Mouse (Mus musculus): ENCODE data around the gene Rala. TPM values are rescaled to one million over a fixed set of nuclear protein-coding genes. Genes with fewer than 3 reads are reported as not detected.

Gene Rala
- polyA plus RNA-seq, 1 experiment, result 41.3 TPM

DNA sequence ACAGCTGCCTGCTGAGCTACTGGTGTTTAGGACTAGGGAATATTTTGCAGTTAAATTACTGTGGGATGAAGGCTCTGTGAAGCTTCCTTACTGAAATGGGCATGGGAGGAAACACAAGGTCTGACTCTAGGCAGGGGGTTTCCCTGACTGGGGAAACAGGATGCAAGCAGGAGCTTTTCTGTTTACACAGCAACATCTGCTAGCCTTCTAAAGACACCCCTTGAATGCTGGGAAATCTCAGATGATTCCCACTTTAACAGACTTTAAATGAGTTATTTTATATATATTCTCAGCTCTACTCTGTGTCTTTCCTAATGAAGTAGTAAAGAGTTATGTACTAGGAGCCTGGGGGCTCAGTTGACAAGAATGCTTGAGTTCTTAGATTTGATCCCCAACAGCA is 65.0 kb downstream of the Rala start:
- Histone ChIP-seq H3ac (ENCODE audit: control insufficient read depth, insufficient read length) (no peak overlapping the region), H3K27me3 (ENCODE audit: control insufficient read depth, insufficient read depth, insufficient read length) (no peaks in the 10 kb centered on the region), H3K4me3 (no peak overlapping the region), H3K79me2 (ENCODE audit: control insufficient read depth, insufficient read depth) (no peaks in the 10 kb centered on the region), H3K36me3 (ENCODE audit: control insufficient read depth, insufficient read depth) (peaks cover 11% of the 10 kb centered on the region), H3K4me2 (ENCODE audit: low read depth) (no peak overlapping the region)
- TF ChIP-seq CEBPB (IDR thresholded peaks at IDR 0.05; ENCODE audit: insufficient read depth, poor library complexity, severe bottlenecking), result no peak
- no peak for TF ChIP-seq TCF12 (IDR thresholded peaks at IDR 0.05; ENCODE audit: insufficient read depth, poor library complexity, severe bottlenecking)
- no peak for TF ChIP-seq SRF (IDR thresholded peaks at IDR 0.05; ENCODE audit: control insufficient read depth, insufficient read length, low read depth)
- TF ChIP-seq MYOD1 (IDR thresholded peaks at IDR 0.05; ENCODE audit: control insufficient read depth in 1 of 3, insufficient read length in 2 of 3, low read depth in 2 of 3), result no peak
- TF ChIP-seq MYOG (IDR thresholded peaks at IDR 0.05; ENCODE audit: control insufficient read depth in 1 of 3, insufficient read depth in 1 of 3, insufficient read length in 2 of 3, low read depth in 2 of 3), result no peak
- no peak for TF ChIP-seq TCF3 (IDR thresholded peaks at IDR 0.05; ENCODE audit: insufficient read length, low read depth)
- no peak for TF ChIP-seq REST (IDR thresholded peaks at IDR 0.05; ENCODE audit: insufficient read depth, insufficient read length)
- TF ChIP-seq USF1 (IDR thresholded peaks at IDR 0.05; ENCODE audit: low read depth), result no peak
- TF ChIP-seq MAX (IDR thresholded peaks at IDR 0.05; ENCODE audit: low read depth), result no peak
- no peak for TF ChIP-seq POLR2AphosphoS2 (IDR thresholded peaks at IDR 0.05; ENCODE audit: insufficient read length, low read depth)
- TF ChIP-seq E2F4 (IDR thresholded peaks at IDR 0.05; ENCODE audit: insufficient read depth), result no peak

DNA sequence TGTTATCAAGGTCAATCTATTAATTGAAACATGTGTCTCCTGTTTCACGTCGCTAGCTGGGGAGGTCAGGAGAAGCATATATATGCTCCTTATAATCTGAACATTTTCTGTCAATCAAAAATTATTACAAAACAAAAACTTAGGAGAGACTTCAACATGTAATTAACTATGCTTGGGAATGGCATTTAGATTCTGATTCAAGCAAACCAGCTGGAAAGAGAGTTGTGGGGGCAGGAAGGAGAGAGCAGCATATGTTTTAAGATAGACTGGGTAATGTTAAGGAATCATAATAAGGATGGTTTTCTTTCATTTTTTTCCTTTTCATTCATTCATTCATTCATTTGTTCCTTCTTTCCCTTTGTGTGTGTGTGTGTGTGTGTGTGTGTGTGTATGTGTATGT is 77.3 kb downstream of the Rala start:
- no peaks in the 10 kb centered on the region for H3K36me3 ChIP-seq (ENCODE audit: control insufficient read depth, insufficient read depth)
- H3ac ChIP-seq (ENCODE audit: control insufficient read depth, insufficient read length), result no peak overlapping the region
- no peak overlapping the region for H3K4me2 ChIP-seq (ENCODE audit: low read depth)
- TF ChIP-seq TCF3 (IDR thresholded peaks at IDR 0.05; ENCODE audit: insufficient read length, low read depth) (no peak), MYOD1 (IDR thresholded peaks at IDR 0.05; ENCODE audit: control insufficient read depth in 1 of 3, insufficient read length in 2 of 3, low read depth in 2 of 3) (no peak), E2F4 (IDR thresholded peaks at IDR 0.05; ENCODE audit: insufficient read depth) (no peak), CEBPB (IDR thresholded peaks at IDR 0.05; ENCODE audit: insufficient read depth, poor library complexity, severe bottlenecking) (no peak), SRF (IDR thresholded peaks at IDR 0.05; ENCODE audit: control insufficient read depth, insufficient read length, low read depth) (no peak), REST (IDR thresholded peaks at IDR 0.05; ENCODE audit: insufficient read depth, insufficient read length) (no peak), MAX (IDR thresholded peaks at IDR 0.05; ENCODE audit: low read depth) (no peak), USF1 (IDR thresholded peaks at IDR 0.05; ENCODE audit: low read depth) (no peak)
- no peaks in the 10 kb centered on the region for H3K27me3 ChIP-seq (ENCODE audit: control insufficient read depth, insufficient read depth, insufficient read length)
- no peaks in the 10 kb centered on the region for H3K79me2 ChIP-seq (ENCODE audit: control insufficient read depth, insufficient read depth)
- H3K4me3 ChIP-seq, result no peak overlapping the region

DNA sequence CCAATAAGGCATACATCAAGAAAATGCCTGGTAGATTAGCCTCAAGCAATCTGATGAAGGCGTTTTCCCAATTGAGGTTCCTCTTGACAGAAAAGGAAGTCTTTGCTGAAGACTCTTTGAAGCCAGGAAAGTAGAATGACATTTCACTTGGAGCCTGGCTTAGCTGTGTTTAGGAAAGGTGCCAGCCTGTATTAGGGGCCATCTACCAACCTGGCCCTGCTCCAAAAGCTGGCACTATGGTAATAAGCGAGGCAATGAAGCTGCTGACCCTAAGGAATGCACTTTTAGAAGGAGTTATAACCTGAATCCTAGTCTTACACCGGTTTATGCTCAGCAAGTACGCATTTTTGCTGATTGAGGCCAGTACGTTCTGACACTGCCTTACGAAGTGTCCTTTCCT is 83.5 kb downstream of the Rala start:
- H3K4me2 ChIP-seq (ENCODE audit: low read depth), result no peak overlapping the region
- no peak overlapping the region for H3K4me3 ChIP-seq
- H3K36me3 ChIP-seq (ENCODE audit: control insufficient read depth, insufficient read depth), result no peaks in the 10 kb centered on the region
- no peak for TF ChIP-seq USF1 (IDR thresholded peaks at IDR 0.05; ENCODE audit: low read depth)
- no peak for TF ChIP-seq TCF12 (IDR thresholded peaks at IDR 0.05; ENCODE audit: insufficient read depth, poor library complexity, severe bottlenecking)
- no peak for TF ChIP-seq TCF3 (IDR thresholded peaks at IDR 0.05; ENCODE audit: insufficient read length, low read depth)
- TF ChIP-seq MYOG (IDR thresholded peaks at IDR 0.05; ENCODE audit: control insufficient read depth in 1 of 3, insufficient read depth in 1 of 3, insufficient read length in 2 of 3, low read depth in 2 of 3), result no peak
- TF ChIP-seq REST (IDR thresholded peaks at IDR 0.05; ENCODE audit: insufficient read depth, insufficient read length), result no peak
- TF ChIP-seq POLR2A (IDR thresholded peaks at IDR 0.05; ENCODE audit: insufficient read length, low read depth), result no peak
- TF ChIP-seq CEBPB (IDR thresholded peaks at IDR 0.05; ENCODE audit: insufficient read depth, poor library complexity, severe bottlenecking), result no peak
- TF ChIP-seq SRF (IDR thresholded peaks at IDR 0.05; ENCODE audit: control insufficient read depth, insufficient read length, low read depth), result no peak
- no peaks in the 10 kb centered on the region for H3K79me2 ChIP-seq (ENCODE audit: control insufficient read depth, insufficient read depth)
- no peaks in the 10 kb centered on the region for H3K27me3 ChIP-seq (ENCODE audit: control insufficient read depth, insufficient read depth, insufficient read length)
- no peak overlapping the region for H3ac ChIP-seq (ENCODE audit: control insufficient read depth, insufficient read length)

DNA sequence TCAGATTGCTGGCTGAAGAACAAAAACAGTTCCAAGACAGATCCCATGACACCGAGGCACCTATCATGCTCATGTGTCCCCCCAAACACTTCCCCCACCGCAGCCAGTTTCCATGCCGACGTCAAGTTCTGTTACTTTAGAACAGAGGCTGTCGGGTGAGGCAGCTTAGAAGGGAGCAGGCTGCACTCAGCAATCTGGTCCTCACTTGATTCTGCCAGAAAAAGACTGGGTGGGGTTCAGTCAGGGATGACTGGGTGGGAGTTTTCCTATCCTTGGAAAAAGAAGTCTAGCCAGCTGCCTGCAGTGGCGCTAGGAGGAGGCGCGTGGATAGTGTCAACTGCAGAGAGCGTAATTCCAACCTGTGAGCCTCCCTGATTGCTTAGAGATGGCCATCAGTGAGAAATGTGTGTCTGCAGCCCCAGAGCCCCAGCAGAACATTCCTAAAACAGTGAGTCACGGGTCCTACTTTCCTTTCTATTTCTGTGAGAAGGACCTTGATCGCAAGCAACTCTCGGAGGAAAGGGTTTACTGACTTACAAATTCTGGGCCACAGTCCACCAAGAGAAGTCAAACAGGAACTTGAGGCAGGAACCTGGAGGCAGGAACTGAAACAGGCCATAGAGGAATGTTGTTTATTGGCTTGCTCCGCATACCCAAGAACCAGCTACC is 84.5 kb downstream of the Rala start:
- TF ChIP-seq POLR2A (IDR thresholded peaks at IDR 0.05; ENCODE audit: insufficient read length, low read depth) (no peak), E2F4 (IDR thresholded peaks at IDR 0.05; ENCODE audit: insufficient read depth) (no peak), TCF3 (IDR thresholded peaks at IDR 0.05; ENCODE audit: insufficient read length, low read depth) (no peak), SRF (IDR thresholded peaks at IDR 0.05; ENCODE audit: control insufficient read depth, insufficient read length, low read depth) (no peak), USF1 (IDR thresholded peaks at IDR 0.05; ENCODE audit: low read depth) (no peak), MYOG (IDR thresholded peaks at IDR 0.05; ENCODE audit: control insufficient read depth in 1 of 3, insufficient read depth in 1 of 3, insufficient read length in 2 of 3, low read depth in 2 of 3) (no peak), MYOD1 (IDR thresholded peaks at IDR 0.05; ENCODE audit: control insufficient read depth in 1 of 3, insufficient read length in 2 of 3, low read depth in 2 of 3) (no peak), MAX (IDR thresholded peaks at IDR 0.05; ENCODE audit: low read depth) (no peak), REST (IDR thresholded peaks at IDR 0.05; ENCODE audit: insufficient read depth, insufficient read length) (no peak)
- no peak overlapping the region for H3K4me3 ChIP-seq

DNA sequence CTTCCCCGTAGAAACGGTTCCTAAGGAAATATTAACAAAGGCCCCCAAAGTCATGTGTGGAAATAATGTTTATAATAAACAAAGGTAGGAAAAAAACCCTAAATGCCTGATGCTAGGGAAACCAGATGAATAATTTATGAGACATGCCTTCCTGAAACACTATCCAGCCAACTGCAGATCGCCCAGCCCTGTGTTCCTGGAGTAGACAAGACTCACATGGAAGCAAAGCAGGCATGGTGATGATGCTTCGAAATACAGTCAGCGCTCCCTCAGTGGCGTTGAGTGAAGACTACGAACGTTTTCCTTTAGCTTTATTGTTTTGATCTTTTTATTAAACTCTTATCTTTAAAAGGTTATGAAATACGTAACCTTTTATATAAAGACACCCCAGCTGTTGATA is 87.0 kb downstream of the Rala start:
- no peak overlapping the region for H3K4me3 ChIP-seq
- no peak overlapping the region for H3ac ChIP-seq (ENCODE audit: control insufficient read depth, insufficient read length)
- no peaks in the 10 kb centered on the region for H3K36me3 ChIP-seq (ENCODE audit: control insufficient read depth, insufficient read depth)
- no peak for TF ChIP-seq SRF (IDR thresholded peaks at IDR 0.05; ENCODE audit: control insufficient read depth, insufficient read length, low read depth)
- no peaks in the 10 kb centered on the region for H3K27me3 ChIP-seq (ENCODE audit: control insufficient read depth, insufficient read depth, insufficient read length)
- H3K4me2 ChIP-seq (ENCODE audit: low read depth), result no peak overlapping the region
- no peaks in the 10 kb centered on the region for H3K79me2 ChIP-seq (ENCODE audit: control insufficient read depth, insufficient read depth)

More for the DNA sequence above, 84.5 kb downstream of the Rala start:
- no peak overlapping the region for H3K4me2 ChIP-seq (ENCODE audit: low read depth)
- no peaks in the 10 kb centered on the region for H3K79me2 ChIP-seq (ENCODE audit: control insufficient read depth, insufficient read depth)
- H3K27me3 ChIP-seq (ENCODE audit: control insufficient read depth, insufficient read depth, insufficient read length), result no peaks in the 10 kb centered on the region
- no peaks in the 10 kb centered on the region for H3K36me3 ChIP-seq (ENCODE audit: control insufficient read depth, insufficient read depth)
- H3ac ChIP-seq (ENCODE audit: control insufficient read depth, insufficient read length), result no peak overlapping the region

All from myocyte (in vitro differentiated cells).